Mouse (Mus musculus): ENCODE results near the gene Lmo1. TPM values are rescaled to one million over a fixed set of nuclear protein-coding genes. Genes with fewer than 3 reads are reported as not detected.

Lmo1 gene
- not detected in 4 replicates for total RNA-seq (2023; ENCODE audit: inconsistent age)

GRCm38 (mm10) chr7:109174949-109175669 lies at the start of gene Lmo1:
Lmo1 (minus strand) TSS chr7:109175207.

Other genes starting within 250 kb of the Lmo1 start
- 3.1 to 4.1 TPM (median 3.8 TPM) in 4 replicates for gene Nlrp10, start 245.0 kb downstream of the Lmo1 start, total RNA-seq (2023; ENCODE audit: inconsistent age)
- gene Eif3f, start 240.8 kb downstream of the Lmo1 start, total RNA-seq (2023; ENCODE audit: inconsistent age): 257 to 279 TPM (median 260 TPM) in 4 replicates
- gene Tub, start 224.9 kb downstream of the Lmo1 start, total RNA-seq (2023; ENCODE audit: inconsistent age): 2.5 to 3.9 TPM (median 3.3 TPM) in 4 replicates
- 0.22 to 0.48 TPM (median 0.35 TPM) in 4 replicates for gene Ric3, start 91.9 kb downstream of the Lmo1 start, total RNA-seq (2023; ENCODE audit: inconsistent age)